Mouse (Mus musculus) heart, embryonic 12.5 days (tissue): ENCODE data around the gene Arhgap32. TPM values are rescaled to one million over a fixed set of nuclear protein-coding genes. Genes with fewer than 3 reads are reported as not detected.

ENCODE experiments used
- ATAC-seq: fragments of 200-750 bp; cut with Nextera tagmentation; 2 replicates; pipeline ENCODE4 v1.8.0; 2017; ENCODE audit warnings: moderate TSS enrichment, moderate library complexity; ENCODE audit not compliant: insufficient number of reproducible peaks, low FRiP score
- H3K27ac ChIP-seq: fragments of 300-500 bp; sonication (generic); 2 replicates; pipeline ENCODE4 v1.5.1; 2016; ENCODE audit warnings: mild to moderate bottlenecking, moderate library complexity; ENCODE audit not compliant: poor library complexity, severe bottlenecking
- H3K27me3 ChIP-seq: fragments of 300-500 bp; sonication (generic); replicated peaks from 2 replicates; pipeline ENCODE4 v1.6.1; 2016; ENCODE audit warnings: mild to moderate bottlenecking, moderate library complexity
- H3K36me3 ChIP-seq: fragments of 300-500 bp; sonication (generic); 2 replicates; pipeline ENCODE4 v1.6.1; 2016; ENCODE audit warnings: mild to moderate bottlenecking, moderate library complexity
- H3K4me1 ChIP-seq: fragments of 300-500 bp; sonication (generic); replicated peaks from 2 replicates; pipeline ENCODE4 v1.6.1; 2016; ENCODE audit warnings: mild to moderate bottlenecking
- H3K4me2 ChIP-seq: fragments of 300-500 bp; sonication (generic); 2 replicates; pipeline ENCODE4 v1.6.1; 2016; ENCODE audit warnings: mild to moderate bottlenecking, moderate library complexity
- H3K4me3 ChIP-seq: fragments of 300-500 bp; sonication (generic); 2 replicates; pipeline ENCODE4 v1.5.1; 2016; ENCODE audit warnings: mild to moderate bottlenecking
- H3K9ac ChIP-seq: fragments of 300-500 bp; sonication (generic); 2 replicates; pipeline ENCODE4 v1.6.1; 2016; ENCODE audit warnings: mild to moderate bottlenecking, moderate library complexity
- H3K9me3 ChIP-seq: fragments of 300-500 bp; sonication (generic); replicated peaks from 2 replicates; pipeline ENCODE4 v1.6.1; 2016; ENCODE audit warnings: mild to moderate bottlenecking, moderate library complexity
- WGBS: fragments of 180-500 bp; shearing (Covaris S2); methylation state at CpG from one replicate; pipeline ENCODE4 v1.1.7; 2016; 5-methylcytosine and 5-hydroxymethylcytosine counted together
- polyA plus RNA-seq: library from polyadenylated mRNA; unstranded; fragments of >200 nt; fragmentation: Nextera tagmentation; extraction: Ambion mirVana; gene quantifications from 2 replicates; pipeline ENCODE4 v1.2.1, GENCODE M21; 2016

The Arhgap32 gene
- polyA plus RNA-seq, 1 experiment from 2014 or later, result 2.9 TPM

- no peak overlapping the region for H3K4me2 ChIP-seq
- no peak overlapping the region for H3K4me3 ChIP-seq
- peaks cover 14% of the 10 kb centered on the region for H3K4me1 ChIP-seq
- no peaks in the 10 kb centered on the region for H3K9me3 ChIP-seq
- peak overlapping the region; percentile 43 for H3K27ac ChIP-seq
- peak; percentile 54; the same call in 1 of the 2 replicates for ATAC-seq
- no peak overlapping the region for H3K9ac ChIP-seq
- no peaks in the 10 kb centered on the region for H3K27me3 ChIP-seq
- 42% methylated on average over 2 of the region's 2 CpGs for WGBS
- H3K36me3 ChIP-seq, result peaks cover 74% of the 10 kb centered on the region
Measured at GRCm38 (mm10) chr9:32257882-32258281, 141.9 kb downstream of the Arhgap32 start.

- Histone ChIP-seq H3K4me1 (no peaks in the 10 kb centered on the region), H3K9ac (no peak overlapping the region), H3K27ac (no peak overlapping the region), H3K4me2 (no peak overlapping the region), H3K27me3 (no peaks in the 10 kb centered on the region), H3K36me3 (no peaks in the 10 kb centered on the region), H3K9me3 (no peaks in the 10 kb centered on the region), H3K4me3 (no peak overlapping the region)
- peak; percentile 42; the same call in 1 of the 2 replicates for ATAC-seq
- 15% methylated on average over 5 of the region's 5 CpGs for WGBS
Measured at GRCm38 (mm10) chr9:32271896-32272444, 156.0 kb downstream of the Arhgap32 start.

GRCm38 (mm10) chr9:32278052-32278451 is 162.1 kb downstream of the Arhgap32 start:
- H3K27ac ChIP-seq, result no peak overlapping the region
- no peak overlapping the region for H3K9ac ChIP-seq
- H3K4me1 ChIP-seq, result peaks cover 5% of the 10 kb centered on the region; the same call in 1 of the 2 replicates
- ATAC-seq, result no peak
- H3K4me3 ChIP-seq, result no peak overlapping the region
- 89% methylated on average over 5 of the region's 5 CpGs for WGBS
- H3K9me3 ChIP-seq, result no peaks in the 10 kb centered on the region
- no peaks in the 10 kb centered on the region for H3K27me3 ChIP-seq
- H3K4me2 ChIP-seq, result no peak overlapping the region
- no peaks in the 10 kb centered on the region for H3K36me3 ChIP-seq

DNA sequence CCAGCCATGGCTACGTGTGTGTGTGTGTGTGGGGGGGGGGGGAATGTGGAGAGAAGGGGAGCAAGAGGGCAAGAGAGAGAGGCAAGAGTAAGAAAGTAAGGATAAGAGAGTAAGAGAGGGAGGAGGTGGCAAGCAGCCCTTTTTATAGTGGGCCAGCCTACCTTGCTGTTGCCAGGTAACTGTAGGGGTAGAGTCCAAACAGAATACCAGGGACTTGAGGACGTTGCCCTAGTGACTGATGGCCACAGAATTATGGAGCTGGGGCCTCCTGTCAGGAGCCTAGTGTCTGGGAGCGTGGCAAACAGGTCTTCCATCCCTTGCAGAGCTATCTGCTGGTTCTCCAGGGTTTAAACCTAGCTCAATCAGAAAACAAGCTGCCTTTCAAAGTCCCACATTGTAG is 163.9 kb downstream of the Arhgap32 start:
- no peak overlapping the region for H3K4me2 ChIP-seq
- H3K27me3 ChIP-seq, result no peaks in the 10 kb centered on the region
- no peak overlapping the region for H3K27ac ChIP-seq
- H3K9ac ChIP-seq, result no peak overlapping the region
- H3K9me3 ChIP-seq, result no peaks in the 10 kb centered on the region
- no peak for ATAC-seq
- WGBS, result 57% methylated on average over 3 of the region's 3 CpGs
- no peaks in the 10 kb centered on the region for H3K36me3 ChIP-seq
- peaks cover 5% of the 10 kb centered on the region; the same call in 1 of the 2 replicates for H3K4me1 ChIP-seq
- H3K4me3 ChIP-seq, result no peak overlapping the region

- no peaks in the 10 kb centered on the region for H3K36me3 ChIP-seq
- no peaks in the 10 kb centered on the region for H3K27me3 ChIP-seq
- ATAC-seq, result no peak
- H3K4me3 ChIP-seq, result no peak overlapping the region
- H3K27ac ChIP-seq, result no peak overlapping the region
- H3K9me3 ChIP-seq, result no peaks in the 10 kb centered on the region
- WGBS, result 50% methylated on average over 5 of the region's 5 CpGs
- no peak overlapping the region for H3K9ac ChIP-seq
- no peak overlapping the region for H3K4me2 ChIP-seq
- H3K4me1 ChIP-seq, result peaks cover 5% of the 10 kb centered on the region; the same call in 1 of the 2 replicates
Measured at GRCm38 (mm10) chr9:32280456-32280855, 164.5 kb downstream of the Arhgap32 start.

DNA sequence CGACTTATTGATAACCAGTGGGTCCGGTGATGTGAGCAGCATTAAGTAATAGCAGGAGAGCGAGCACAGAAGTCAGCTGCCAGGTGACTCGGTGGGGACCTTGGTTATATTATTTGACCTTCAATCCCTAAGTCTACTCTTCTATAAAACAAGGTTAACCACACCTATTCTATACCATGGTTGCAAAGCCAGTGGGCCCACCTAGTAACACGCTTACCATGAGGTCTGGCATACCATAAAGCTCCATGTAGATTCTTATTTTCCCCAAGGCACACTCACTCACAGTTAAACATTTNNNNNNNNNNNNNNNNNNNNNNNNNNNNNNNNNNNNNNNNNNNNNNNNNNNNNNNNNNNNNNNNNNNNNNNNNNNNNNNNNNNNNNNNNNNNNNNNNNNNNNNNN is 167.7 kb downstream of the Arhgap32 start:
- no peak for ATAC-seq

GRCm38 (mm10) chr9:32291618-32292017 is 175.7 kb downstream of the Arhgap32 start:
- WGBS, result 48% methylated on average over 7 of the region's 7 CpGs

More for the DNA sequence above, 167.7 kb downstream of the Arhgap32 start:
- no peaks in the 10 kb centered on the region for H3K27me3 ChIP-seq
- no peak overlapping the region for H3K9ac ChIP-seq
- peaks cover 5% of the 10 kb centered on the region; the same call in 1 of the 2 replicates for H3K4me1 ChIP-seq
- no peak overlapping the region for H3K4me3 ChIP-seq
- H3K36me3 ChIP-seq, result no peaks in the 10 kb centered on the region
- no peaks in the 10 kb centered on the region; the same call in 1 of the 2 replicates for H3K9me3 ChIP-seq
- no peak overlapping the region for H3K4me2 ChIP-seq
- 84% methylated on average over 5 of the region's 5 CpGs for WGBS
- no peak overlapping the region for H3K27ac ChIP-seq

DNA sequence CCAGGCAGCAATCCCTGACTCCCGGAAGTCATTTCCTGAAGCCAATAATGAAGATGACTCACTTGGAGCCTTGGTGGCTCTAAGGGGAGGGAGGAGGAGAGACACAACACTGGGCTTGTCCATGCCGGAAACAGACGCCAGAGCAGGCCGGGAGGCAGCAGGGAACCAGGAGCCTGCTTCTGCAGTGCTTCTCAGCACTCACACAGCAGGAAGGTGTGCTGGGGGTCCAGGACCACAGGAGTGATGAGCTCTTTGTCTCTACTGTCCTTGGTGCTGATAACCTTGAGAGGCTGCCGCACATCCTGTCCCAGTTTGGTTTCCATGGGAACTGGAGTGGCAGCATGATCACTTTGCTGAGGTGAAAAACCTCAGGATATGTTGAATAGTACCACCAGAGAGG is 176.8 kb downstream of the Arhgap32 start:
- no peak overlapping the region for H3K9ac ChIP-seq
- no peaks in the 10 kb centered on the region for H3K9me3 ChIP-seq
- no peaks in the 10 kb centered on the region for H3K27me3 ChIP-seq
- WGBS, result 9% methylated on average over 5 of the region's 5 CpGs
- H3K4me3 ChIP-seq, result no peak overlapping the region
- no peak overlapping the region for H3K4me2 ChIP-seq
- no peaks in the 10 kb centered on the region for H3K36me3 ChIP-seq
- H3K27ac ChIP-seq, result no peak overlapping the region
- peak; percentile 22; the same call in 1 of the 2 replicates for ATAC-seq
- peaks cover 9% of the 10 kb centered on the region for H3K4me1 ChIP-seq

More at GRCm38 (mm10) chr9:32291618-32292017, 175.7 kb downstream of the Arhgap32 start:
- H3K4me2 ChIP-seq, result no peak overlapping the region
- no peaks in the 10 kb centered on the region for H3K27me3 ChIP-seq
- H3K27ac ChIP-seq, result no peak overlapping the region
- H3K4me1 ChIP-seq, result peaks cover 9% of the 10 kb centered on the region
- H3K9ac ChIP-seq, result no peak overlapping the region
- no peaks in the 10 kb centered on the region for H3K36me3 ChIP-seq
- no peak for ATAC-seq
- no peak overlapping the region for H3K4me3 ChIP-seq
- H3K9me3 ChIP-seq, result no peaks in the 10 kb centered on the region

DNA sequence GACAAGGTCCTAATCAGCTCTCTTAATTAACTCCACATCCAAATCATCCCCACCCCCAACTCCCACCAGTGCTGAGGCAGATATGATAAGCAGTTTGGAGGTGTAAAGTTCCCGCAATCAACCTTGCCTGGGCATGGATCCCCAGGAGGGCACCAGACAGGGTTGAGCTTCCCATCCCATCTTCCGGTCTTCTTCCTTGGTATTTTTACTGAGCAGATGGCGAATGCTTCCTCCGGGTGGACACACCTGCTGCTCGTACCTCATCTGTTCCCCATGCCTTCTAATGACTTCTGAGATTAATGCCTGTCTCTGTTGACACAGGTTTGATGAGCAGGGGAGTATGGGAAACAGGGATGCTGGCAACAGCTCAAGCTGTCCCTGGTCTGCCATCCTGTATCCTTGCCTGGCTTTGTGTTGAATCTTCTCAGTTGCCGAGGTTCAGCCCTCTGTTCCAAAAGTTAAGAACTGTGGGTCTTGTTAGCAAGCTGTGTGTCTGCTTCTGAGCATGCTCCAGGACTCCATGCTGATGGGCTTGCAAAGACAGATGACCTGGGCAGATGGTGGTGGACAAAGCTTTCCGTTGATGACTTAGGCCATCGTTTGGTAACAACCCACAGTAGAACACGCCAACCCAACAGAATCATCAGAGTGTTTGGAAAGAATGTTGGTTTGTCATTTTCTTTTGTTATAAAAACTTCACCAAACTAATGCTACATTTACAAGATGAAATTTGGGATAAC is 179.3 kb downstream of the Arhgap32 start:
- 80% methylated on average over 9 of the region's 9 CpGs for WGBS
- Histone ChIP-seq H3K9ac (no peak overlapping the region), H3K36me3 (no peaks in the 10 kb centered on the region), H3K4me2 (no peak overlapping the region), H3K4me3 (no peak overlapping the region), H3K9me3 (no peaks in the 10 kb centered on the region), H3K27ac (no peak overlapping the region), H3K27me3 (no peaks in the 10 kb centered on the region), H3K4me1 (peaks cover 9% of the 10 kb centered on the region)
- no peak for ATAC-seq

- no peaks in the 10 kb centered on the region for H3K4me1 ChIP-seq
Measured at GRCm38 (mm10) chr9:32302501-32303150, 186.7 kb downstream of the Arhgap32 start.

DNA sequence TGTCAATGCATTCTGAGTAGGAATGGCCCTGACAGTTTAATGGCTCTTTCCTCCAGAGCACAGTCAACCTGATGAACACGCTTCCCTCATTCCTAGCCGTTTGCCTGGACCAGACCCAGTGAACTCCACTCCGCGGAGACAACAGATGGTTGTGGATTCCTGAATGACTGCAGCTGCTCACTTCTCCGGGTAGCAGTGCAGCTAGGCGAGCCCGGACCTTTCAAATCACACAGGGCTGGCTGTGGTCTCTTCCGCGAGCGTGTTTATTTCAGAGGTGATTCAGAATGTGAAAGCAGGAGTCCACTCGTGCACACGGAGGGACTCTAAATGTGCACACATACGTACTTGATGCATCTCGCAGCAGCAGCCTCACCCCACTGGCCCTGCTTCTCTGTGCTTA is 195.8 kb downstream of the Arhgap32 start:
- no peak overlapping the region for H3K27ac ChIP-seq
- H3K4me2 ChIP-seq, result no peak overlapping the region
- peaks cover 7% of the 10 kb centered on the region for H3K36me3 ChIP-seq
- H3K9me3 ChIP-seq, result no peaks in the 10 kb centered on the region
- peaks cover 42% of the 10 kb centered on the region for H3K4me1 ChIP-seq
- H3K4me3 ChIP-seq, result no peak overlapping the region
- H3K27me3 ChIP-seq, result no peaks in the 10 kb centered on the region
- ATAC-seq, result no peak; the same call in 1 of the 2 replicates
- no peak overlapping the region for H3K9ac ChIP-seq
- 65% methylated on average over 14 of the region's 14 CpGs for WGBS

More at GRCm38 (mm10) chr9:32302501-32303150, 186.7 kb downstream of the Arhgap32 start:
- H3K27ac ChIP-seq, result no peak overlapping the region
- no peak overlapping the region for H3K4me2 ChIP-seq
- no peak overlapping the region for H3K4me3 ChIP-seq
- 82% methylated on average over 13 of the region's 13 CpGs for WGBS
- no peak overlapping the region for H3K9ac ChIP-seq
- no peaks in the 10 kb centered on the region for H3K9me3 ChIP-seq
- no peaks in the 10 kb centered on the region for H3K27me3 ChIP-seq
- ATAC-seq, result no peak
- H3K36me3 ChIP-seq, result no peaks in the 10 kb centered on the region
